Mouse (Mus musculus): Measurements from ENCODE around the gene Mkln1.
A peak's percentile ranks its signal among the peaks of the same experiment; 100 is the strongest.
"Not testable (repeated sequence)": the region's sequence is repeated elsewhere in the genome, so short reads cannot be mapped to it uniquely, and the experiment has no call there.

Mkln1 gene

GRCm38 (mm10) chr6:31560138-31560959 lies 161.8 kb downstream of the Mkln1 start:
- DNase-seq, result no peak

- DNase-seq, result not testable (repeated sequence)
Observed at GRCm38 (mm10) chr6:31561948-31562347, 163.4 kb downstream of the Mkln1 start.

GRCm38 (mm10) chr6:31562371-31563080 lies 164.0 kb downstream of the Mkln1 start:
- DNase-seq, result peak; percentile 37

GRCm38 (mm10) chr6:31563235-31564181 lies 165.0 kb downstream of the Mkln1 start, which contains the start of gene Podxl:
TSS of gene Podxl (minus strand) at chr6:31563981.
- peak; percentile 93 for DNase-seq

- DNase-seq, result no peak
Observed at GRCm38 (mm10) chr6:31564182-31564531, 165.6 kb downstream of the Mkln1 start.

- peak; percentile 41 for DNase-seq
Observed at GRCm38 (mm10) chr6:31564901-31565391, 166.4 kb downstream of the Mkln1 start.

All from lung, postnatal 10 days (tissue).